Mouse (Mus musculus): ENCODE results near the gene Rap2a.

Rap2a gene

GRCm38 (mm10) chr14:120477982-120478568 is at the start of gene Rap2a:
TSS of gene Rap2a (plus strand) at chr14:120478444.
- DNase-seq, result peak; percentile 98

GRCm38 (mm10) chr14:120428497-120428896 is 49.7 kb upstream of the Rap2a start:
- peak; percentile 42 for DNase-seq

GRCm38 (mm10) chr14:120432773-120433172 is 45.5 kb upstream of the Rap2a start:
- no peak for DNase-seq

GRCm38 (mm10) chr14:120433931-120434398 is 44.3 kb upstream of the Rap2a start:
- DNase-seq, result peak; percentile 23

GRCm38 (mm10) chr14:120434831-120435230 is 43.4 kb upstream of the Rap2a start:
- no peak for DNase-seq

GRCm38 (mm10) chr14:120440716-120441115 is 37.5 kb upstream of the Rap2a start:
- no peak for DNase-seq

GRCm38 (mm10) chr14:120441256-120441655 is 37.0 kb upstream of the Rap2a start:
- DNase-seq, result no peak

- DNase-seq, result no peak
Measured at GRCm38 (mm10) chr14:120441836-120442235, 36.4 kb upstream of the Rap2a start.

- DNase-seq, result no peak
Measured at GRCm38 (mm10) chr14:120454221-120454620, 24.0 kb upstream of the Rap2a start.

GRCm38 (mm10) chr14:120463938-120464727 is 14.1 kb upstream of the Rap2a start:
- DNase-seq, result no peak

GRCm38 (mm10) chr14:120466816-120467215 is 11.4 kb upstream of the Rap2a start:
- DNase-seq, result no peak

- DNase-seq, result no peak
Measured at GRCm38 (mm10) chr14:120469126-120469790, 9.0 kb upstream of the Rap2a start.

- DNase-seq, result no peak
Measured at GRCm38 (mm10) chr14:120476186-120476697, 2.0 kb upstream of the Rap2a start.

- peak; percentile 100 for DNase-seq
Measured at GRCm38 (mm10) chr14:120477288-120477981, 809 bp upstream of the Rap2a start.

GRCm38 (mm10) chr14:120478641-120479341 is 547 bp downstream of the Rap2a start:
- DNase-seq, result peak; percentile 42

- DNase-seq, result no peak
Measured at GRCm38 (mm10) chr14:120480341-120480900, 2.2 kb downstream of the Rap2a start.

- no peak for DNase-seq
Measured at GRCm38 (mm10) chr14:120480927-120481326, 2.7 kb downstream of the Rap2a start.

- DNase-seq, result no peak
Measured at GRCm38 (mm10) chr14:120484561-120484960, 6.3 kb downstream of the Rap2a start.

- no peak for DNase-seq
Measured at GRCm38 (mm10) chr14:120496284-120496683, 18.0 kb downstream of the Rap2a start.

GRCm38 (mm10) chr14:120496827-120497226 is 18.6 kb downstream of the Rap2a start:
- DNase-seq, result no peak

GRCm38 (mm10) chr14:120499096-120499495 is 20.9 kb downstream of the Rap2a start:
- no peak for DNase-seq

GRCm38 (mm10) chr14:120499601-120500000 is 21.4 kb downstream of the Rap2a start:
- no peak for DNase-seq

Data from layer of hippocampus, adult 9-11 months (tissue).